Mouse (Mus musculus): ENCODE results near the gene Marc1. TPM values are rescaled to one million over a fixed set of nuclear protein-coding genes. Genes with fewer than 3 reads are reported as not detected.

Marc1 gene
- polyA plus RNA-seq, 1 experiment from 2014 or later = 0.14 TPM

DNA sequence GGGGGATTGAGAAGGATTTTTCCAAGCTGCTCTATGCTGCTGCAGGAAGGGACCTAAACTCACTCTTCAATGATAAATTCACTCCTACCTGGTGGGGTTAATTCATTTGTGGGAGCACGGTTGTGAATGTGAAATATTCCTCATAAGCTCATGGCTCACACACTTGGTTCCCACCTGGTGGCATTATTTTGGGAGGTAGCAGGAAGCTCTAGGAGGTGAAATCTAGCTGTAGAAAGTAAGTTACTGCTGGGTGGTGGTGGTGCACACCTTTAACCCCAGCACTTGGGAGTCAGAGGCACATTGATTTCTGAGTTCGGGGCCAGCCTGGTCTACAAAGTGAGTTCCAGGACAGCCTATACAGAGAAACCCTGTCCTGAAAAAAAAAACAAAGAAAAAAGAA lies 73.9 kb downstream of the Marc1 start:
- Histone ChIP-seq H3K9ac (no peak overlapping the region), H3K36me3 (no peaks in the 10 kb centered on the region), H3K4me1 (peaks cover 27% of the 10 kb centered on the region), H3K4me3 (no peak overlapping the region), H3K27me3 (peaks cover 71% of the 10 kb centered on the region), H3K27ac (no peak overlapping the region), H3K4me2 (replicated peaks) (no peak overlapping the region), H3K9me3 (no peaks in the 10 kb centered on the region)
- 27% methylated on average over 2 of the region's 2 CpGs for WGBS
- no peak for ATAC-seq (ENCODE audit: low FRiP score, low read depth)

MicroRNAs within 50 kb of the gene (microRNA counts, 519-probe panel; counts per million panel counts)
- microRNA mmu-miR-1981 = 3,734 counts per million, percentile 70 among the panel's probes with 10 or more counts

Small RNAs within 50 kb of the gene (microRNA-seq; reads per million reads assigned to microRNA genes)
- gene Mir1981 = 48.9 reads per million, percentile 44 among the genes with 10 or more reads in this experiment

Other genes starting within 250 kb of the Marc1 start
- gene Hlx, start 78.7 kb downstream of the Marc1 start, polyA plus RNA-seq (2015; fragmentation: Nextera tagmentation; extraction: Ambion mirVana) = 26.2 and 30.3 TPM in 2 replicates
- gene Marc2, start 35.1 kb upstream of the Marc1 start, polyA plus RNA-seq (2015; fragmentation: Nextera tagmentation; extraction: Ambion mirVana) = 167 and 203 TPM in 2 replicates
- gene C130074G19Rik, start 71.9 kb upstream of the Marc1 start, polyA plus RNA-seq (2015; fragmentation: Nextera tagmentation; extraction: Ambion mirVana) = 1.1 and 1.6 TPM in 2 replicates
- gene Mark1, start 188.3 kb upstream of the Marc1 start, polyA plus RNA-seq (2015; fragmentation: Nextera tagmentation; extraction: Ambion mirVana) = 3.4 and 3.8 TPM in 2 replicates